Mouse (Mus musculus): ENCODE data around the gene Zfp605. TPM values are rescaled to one million over a fixed set of nuclear protein-coding genes. Genes with fewer than 3 reads are reported as not detected.

The Zfp605 gene
- polyA plus RNA-seq, 1 experiment from 2014 or later = 3.0 TPM

DNA sequence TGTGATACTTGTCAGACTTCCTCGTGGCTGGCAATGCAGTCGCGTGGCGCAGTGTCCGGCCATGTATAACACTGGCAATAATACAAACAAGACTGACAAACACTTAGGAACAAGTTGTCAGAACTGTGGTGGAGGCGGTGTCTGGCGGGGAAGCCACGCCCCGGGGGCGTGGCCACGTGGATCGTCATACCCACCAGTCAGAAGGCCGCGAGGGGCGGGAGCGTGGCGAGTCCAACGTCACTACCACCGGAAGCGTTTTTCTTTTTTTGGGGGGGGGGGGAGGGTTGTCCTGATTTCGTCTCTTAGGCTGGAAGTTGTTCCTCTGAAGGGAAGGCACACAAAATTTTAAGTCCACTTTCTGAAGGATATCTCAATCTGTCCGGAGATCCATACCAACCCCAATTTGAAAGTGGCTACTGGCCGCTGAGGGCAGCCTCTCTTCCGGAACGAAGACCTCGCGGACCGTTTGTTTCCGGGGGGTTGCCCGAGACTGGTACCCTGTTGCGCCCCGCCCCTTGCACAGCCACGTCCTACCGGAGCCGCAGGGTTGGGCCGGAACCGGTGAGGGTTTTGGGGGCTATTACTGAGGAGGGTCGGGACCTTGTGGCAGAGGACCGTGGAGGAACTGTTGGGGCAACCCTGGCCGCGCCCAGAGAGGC lies 66.6 kb downstream of the Zfp605 start, which contains the start of gene Golga3:
Gene Golga3, plus strand, starts transcription at position 340 of the 659 bp plus-strand sequence.
- WGBS = 0% methylated on average over 41 of the region's 41 CpGs
- peak within 1 kb of the TSS; percentile 66 for H3K4me3 ChIP-seq (ENCODE audit: low read depth, low read length)
- H3K27ac ChIP-seq (ENCODE audit: low read length) = peak within 1 kb of the TSS; percentile 88
- no peaks in the 10 kb centered on the region for H3K9me3 ChIP-seq (ENCODE audit: low read length)
- H3K4me1 ChIP-seq (ENCODE audit: insufficient read depth, low read depth, low read length) = peaks cover 7% of the 10 kb centered on the region; the same call in 1 of the 2 replicates
- H3K4me2 ChIP-seq (replicated peaks; ENCODE audit: low read depth, low read length) = peak within 1 kb of the TSS; percentile 73
- no peaks in the 10 kb centered on the region for H3K36me3 ChIP-seq (ENCODE audit: insufficient read depth, low read length)
- TF ChIP-seq EP300 (IDR thresholded peaks at IDR 0.05) (no peak), CTCF (IDR thresholded peaks at IDR 0.05) (no peak)
- H3K9ac ChIP-seq (replicated peaks; ENCODE audit: low read depth) = peak within 1 kb of the TSS; percentile 89
- DNase-seq (ENCODE audit: low spot score) (peak; percentile 98), ATAC-seq (peak; percentile 99)
- H3K27me3 ChIP-seq (replicated peaks; ENCODE audit: insufficient read depth, low read length) = no peaks in the 10 kb centered on the region

GRCm38 (mm10) chr5:110177021-110177420 lies 67.1 kb downstream of the Zfp605 start:
- H3K9ac ChIP-seq (replicated peaks; ENCODE audit: low read depth) = peak overlapping the region; percentile 89
- no peaks in the 10 kb centered on the region for H3K27me3 ChIP-seq (replicated peaks; ENCODE audit: insufficient read depth, low read length)
- peak overlapping the region; percentile 88 for H3K27ac ChIP-seq (ENCODE audit: low read length)
- WGBS = under 1% methylated on average over 19 of the region's 19 CpGs
- ATAC-seq (peak; percentile 3; the same call in 1 of the 2 replicates), DNase-seq (ENCODE audit: low spot score) (peak; percentile 14)
- H3K4me1 ChIP-seq (ENCODE audit: insufficient read depth, low read depth, low read length) = peaks cover 7% of the 10 kb centered on the region; the same call in 1 of the 2 replicates
- TF ChIP-seq EP300 (IDR thresholded peaks at IDR 0.05) (no peak), CTCF (IDR thresholded peaks at IDR 0.05) (no peak)
- no peaks in the 10 kb centered on the region for H3K9me3 ChIP-seq (ENCODE audit: low read length)
- peak overlapping the region; percentile 66 for H3K4me3 ChIP-seq (ENCODE audit: low read depth, low read length)
- no peaks in the 10 kb centered on the region for H3K36me3 ChIP-seq (ENCODE audit: insufficient read depth, low read length)
- peak overlapping the region; percentile 73 for H3K4me2 ChIP-seq (replicated peaks; ENCODE audit: low read depth, low read length)

DNA sequence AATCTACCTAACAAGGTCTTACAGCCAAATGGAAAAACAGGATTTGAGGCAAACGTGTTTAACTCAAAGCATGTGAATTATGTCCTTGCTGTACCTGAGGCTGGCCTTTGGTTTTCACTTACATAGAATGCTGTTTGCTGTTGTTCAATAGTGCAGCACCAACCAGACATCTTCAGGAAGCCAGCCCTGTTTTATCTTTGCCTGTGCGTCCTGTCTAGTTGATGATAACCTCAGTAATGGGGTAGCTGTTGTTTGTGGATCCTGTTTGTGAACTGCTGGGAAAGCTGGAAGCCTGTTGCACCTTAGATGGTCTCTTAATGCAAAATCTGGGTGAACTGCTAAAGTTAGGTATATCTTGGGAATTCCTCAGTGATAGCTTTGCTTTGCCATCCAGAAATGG lies 68.7 kb downstream of the Zfp605 start:
- no peaks in the 10 kb centered on the region for H3K27me3 ChIP-seq (replicated peaks; ENCODE audit: insufficient read depth, low read length)
- H3K9ac ChIP-seq (replicated peaks; ENCODE audit: low read depth) = no peak overlapping the region
- TF ChIP-seq CTCF (IDR thresholded peaks at IDR 0.05) (no peak), EP300 (IDR thresholded peaks at IDR 0.05) (no peak)
- H3K4me2 ChIP-seq (replicated peaks; ENCODE audit: low read depth, low read length) = no peak overlapping the region
- H3K4me1 ChIP-seq (ENCODE audit: insufficient read depth, low read depth, low read length) = peaks cover 7% of the 10 kb centered on the region; the same call in 1 of the 2 replicates
- no peaks in the 10 kb centered on the region; the same call in 1 of the 2 replicates for H3K36me3 ChIP-seq (ENCODE audit: insufficient read depth, low read length)
- DNase-seq (ENCODE audit: low spot score) = no peak
- H3K4me3 ChIP-seq (ENCODE audit: low read depth, low read length) = no peak overlapping the region
- no peaks in the 10 kb centered on the region for H3K9me3 ChIP-seq (ENCODE audit: low read length)
- WGBS = 74% methylated on average over 2 of the region's 2 CpGs
- ATAC-seq = no peak
- H3K27ac ChIP-seq (ENCODE audit: low read length) = no peak overlapping the region

Other genes with a start within 250 kb of the Zfp605 start
- 0.24 and 0.64 TPM in 2 replicates for gene Gm15446, start 186.7 kb upstream of the Zfp605 start, polyA plus RNA-seq (2015; fragmentation: Nextera tagmentation; extraction: Ambion mirVana)
- 11.2 and 13.5 TPM in 2 replicates for gene Zfp932, start 113.6 kb upstream of the Zfp605 start, polyA plus RNA-seq (2015; fragmentation: Nextera tagmentation; extraction: Ambion mirVana)
- gene Gm17655, start 37.6 kb upstream of the Zfp605 start, polyA plus RNA-seq (2015; fragmentation: Nextera tagmentation; extraction: Ambion mirVana) = 1.6 and 2.0 TPM in 2 replicates
- gene Gm35315, start 15.7 kb upstream of the Zfp605 start, polyA plus RNA-seq (2015; fragmentation: Nextera tagmentation; extraction: Ambion mirVana) = 0.23 and 0.26 TPM in 2 replicates
- gene Plcxd1, start 10.1 kb upstream of the Zfp605 start, polyA plus RNA-seq (2015; fragmentation: Nextera tagmentation; extraction: Ambion mirVana) = 1.1 TPM in 2 replicates
- gene Gtpbp6, start 1.9 kb upstream of the Zfp605 start, polyA plus RNA-seq (2015; fragmentation: Nextera tagmentation; extraction: Ambion mirVana) = 26.3 and 30.9 TPM in 2 replicates
- 32.8 and 37.0 TPM in 2 replicates for gene Chfr, start 25.8 kb downstream of the Zfp605 start, polyA plus RNA-seq (2015; fragmentation: Nextera tagmentation; extraction: Ambion mirVana)
- gene Golga3, start 66.6 kb downstream of the Zfp605 start, polyA plus RNA-seq (2015; fragmentation: Nextera tagmentation; extraction: Ambion mirVana) = 9.1 and 11.0 TPM in 2 replicates
- gene Ankle2, start 120.9 kb downstream of the Zfp605 start, polyA plus RNA-seq (2015; fragmentation: Nextera tagmentation; extraction: Ambion mirVana) = 15.5 and 18.0 TPM in 2 replicates
- gene Pgam5, start 159.8 kb downstream of the Zfp605 start, polyA plus RNA-seq (2015; fragmentation: Nextera tagmentation; extraction: Ambion mirVana) = 32.0 and 33.6 TPM in 2 replicates
- gene Pxmp2, start 176.1 kb downstream of the Zfp605 start, polyA plus RNA-seq (2015; fragmentation: Nextera tagmentation; extraction: Ambion mirVana) = 12.8 and 14.4 TPM in 2 replicates
- 2.2 and 2.4 TPM in 2 replicates for gene Pole, start 176.2 kb downstream of the Zfp605 start, polyA plus RNA-seq (2015; fragmentation: Nextera tagmentation; extraction: Ambion mirVana)
- 3.5 and 3.8 TPM in 2 replicates for gene P2rx2, start 233.1 kb downstream of the Zfp605 start, polyA plus RNA-seq (2015; fragmentation: Nextera tagmentation; extraction: Ambion mirVana)
- 2.0 and 2.1 TPM in 2 replicates for gene Lrcol1, start 234.6 kb downstream of the Zfp605 start, polyA plus RNA-seq (2015; fragmentation: Nextera tagmentation; extraction: Ambion mirVana)

Measured in lung, postnatal 0 days (tissue).